Mouse (Mus musculus) neural tube, embryonic 14.5 days (tissue): ENCODE measurements around the gene Orc1. TPM values are rescaled to one million over a fixed set of nuclear protein-coding genes. Genes with fewer than 3 reads are reported as not detected.
A peak's percentile ranks its signal among the peaks of the same experiment; 100 is the strongest.

Experiments used
- ATAC-seq: fragments of 200-750 bp; cut with Nextera tagmentation; 2 replicates; pipeline ENCODE4 v1.8.0; 2017; ENCODE audit warnings: low read depth, mild to moderate bottlenecking, moderate TSS enrichment, moderate library complexity
- H3K27ac ChIP-seq: fragments of 300-500 bp; sonication (generic); 2 replicates; pipeline ENCODE4 v1.5.1; 2014; ENCODE audit warnings: low read depth, mild to moderate bottlenecking, control low read depth, low read length, moderate library complexity, mixed read lengths
- H3K27me3 ChIP-seq: fragments of 300-500 bp; sonication (generic); 2 replicates; pipeline ENCODE4 v1.6.1; 2014; ENCODE audit warnings: low read length; ENCODE audit not compliant: control insufficient read depth, insufficient read depth
- H3K36me3 ChIP-seq: fragments of 300-500 bp; sonication (generic); 2 replicates; pipeline ENCODE4 v1.6.1; 2014; ENCODE audit warnings: low read length, mixed read lengths; ENCODE audit not compliant: control insufficient read depth, insufficient read depth
- H3K4me1 ChIP-seq: fragments of 300-500 bp; sonication (generic); 2 replicates; pipeline ENCODE4 v1.6.1; 2014; ENCODE audit warnings: low read length; ENCODE audit not compliant: control insufficient read depth, insufficient read depth
- H3K4me2 ChIP-seq: fragments of 300-500 bp; sonication (generic); 2 replicates; pipeline ENCODE4 v1.6.1; 2014; ENCODE audit warnings: mild to moderate bottlenecking, low read depth, low read length, control low read depth
- H3K4me3 ChIP-seq: fragments of 300-500 bp; sonication (generic); 2 replicates; pipeline ENCODE4 v1.5.1; 2014; ENCODE audit warnings: low read depth, low read length, control low read depth, mixed read lengths
- H3K9ac ChIP-seq: fragments of 300-500 bp; sonication (generic); replicated peaks from 2 replicates; pipeline ENCODE4 v1.6.1; 2014; ENCODE audit warnings: low read depth, mild to moderate bottlenecking, control low read depth, low read length, mixed read lengths
- H3K9me3 ChIP-seq: fragments of 300-500 bp; sonication (generic); 2 replicates; pipeline ENCODE4 v1.6.1; 2016; ENCODE audit warnings: low read length; ENCODE audit not compliant: control insufficient read depth
- WGBS: fragments of 180-500 bp; shearing (Covaris S2); extraction: QIAGEN DNeasy Blood & Tissue Kit; methylation state at CpG from one replicate; pipeline ENCODE4 v1.1.7; 2014; 5-methylcytosine and 5-hydroxymethylcytosine counted together
- polyA plus RNA-seq: library from polyadenylated mRNA; unstranded; fragments of >200 nt; fragmentation: Nextera tagmentation; extraction: Ambion mirVana; gene quantifications from 2 replicates; pipeline ENCODE4 v1.2.1, GENCODE M21; 2014

Gene Orc1
- polyA plus RNA-seq, 1 experiment from 2014 or later: 2.0 TPM

DNA sequence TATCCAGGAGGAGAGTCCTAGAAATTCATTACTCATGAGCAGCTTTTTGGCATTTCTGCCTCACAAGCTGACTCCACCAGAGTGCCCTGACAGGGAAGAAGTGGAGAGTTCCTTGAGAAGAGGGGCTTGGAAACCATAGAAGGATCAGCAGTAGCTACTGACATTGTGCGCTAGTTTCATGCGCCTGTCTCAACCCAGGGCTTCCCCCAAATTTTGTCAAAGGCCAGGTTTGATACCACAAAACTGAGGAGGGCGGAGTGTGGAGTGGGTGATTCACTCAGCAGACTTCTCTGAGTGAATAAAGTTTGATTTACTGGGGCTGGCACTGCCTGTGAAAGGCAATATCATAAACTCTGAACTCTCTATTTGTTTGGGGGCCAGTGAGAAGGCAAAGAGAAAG is 29.4 kb downstream of the Orc1 start:
- Histone ChIP-seq H3K9ac (no peak overlapping the region), H3K4me1 (no peaks in the 10 kb centered on the region), H3K9me3 (no peaks in the 10 kb centered on the region), H3K4me2 (no peak overlapping the region), H3K27me3 (no peaks in the 10 kb centered on the region), H3K27ac (no peak overlapping the region), H3K4me3 (no peak overlapping the region), H3K36me3 (peaks cover 3% of the 10 kb centered on the region; the same call in 1 of the 2 replicates)
- ATAC-seq: no peak
- 96% methylated on average over 3 of the region's 3 CpGs for WGBS

DNA sequence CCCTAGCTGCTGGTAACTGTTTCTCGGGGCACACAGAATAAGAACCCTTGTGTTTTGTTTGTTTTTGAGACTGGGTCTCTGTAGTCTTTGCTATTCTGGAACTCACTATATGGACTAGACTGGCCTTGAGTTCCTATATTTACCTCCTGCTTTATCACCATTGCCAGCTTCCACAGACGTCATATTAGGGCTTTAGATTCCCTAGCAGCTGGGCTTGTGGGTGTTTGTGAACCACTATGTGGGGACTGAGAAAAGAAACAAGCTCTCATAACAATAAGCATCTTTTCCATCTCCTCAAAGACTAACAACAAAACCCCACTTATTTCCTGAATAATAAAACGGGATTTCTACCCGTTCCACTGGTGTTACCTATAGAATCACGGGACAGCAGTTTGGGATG is 31.7 kb downstream of the Orc1 start:
- Histone ChIP-seq H3K4me2 (no peak overlapping the region), H3K9me3 (no peaks in the 10 kb centered on the region), H3K27me3 (no peaks in the 10 kb centered on the region), H3K4me1 (no peaks in the 10 kb centered on the region), H3K9ac (no peak overlapping the region), H3K27ac (no peak overlapping the region), H3K4me3 (no peak overlapping the region), H3K36me3 (no peaks in the 10 kb centered on the region)
- WGBS: 86% methylated on average over 5 of the region's 5 CpGs
- no peak for ATAC-seq

DNA sequence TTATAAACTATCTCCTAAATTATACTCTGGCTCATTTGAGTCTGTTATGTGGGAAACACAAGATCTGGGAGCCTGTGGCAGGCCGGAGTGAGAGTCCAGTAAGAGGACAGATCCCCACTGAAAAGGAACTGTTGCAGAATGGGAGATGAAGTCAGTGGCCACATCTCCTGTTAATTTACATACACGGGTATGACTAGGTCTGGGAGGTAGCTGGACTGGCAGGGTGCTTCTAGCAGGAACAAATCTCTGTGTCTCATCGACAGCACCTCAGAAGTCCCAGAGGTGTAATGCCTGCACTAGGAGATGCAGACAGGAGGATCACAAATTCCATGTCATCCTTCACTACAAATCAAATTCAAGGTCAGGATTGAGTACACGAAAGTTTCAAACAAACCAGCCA is 39.4 kb downstream of the Orc1 start:
- ATAC-seq: no peak
- no peaks in the 10 kb centered on the region for H3K27me3 ChIP-seq
- H3K4me3 ChIP-seq: peak overlapping the region; percentile 68; the same call in 1 of the 2 replicates
- H3K27ac ChIP-seq: no peak overlapping the region; the same call in 1 of the 2 replicates
- H3K4me1 ChIP-seq: peaks cover 16% of the 10 kb centered on the region
- H3K4me2 ChIP-seq: peak overlapping the region; percentile 93; the same call in 1 of the 2 replicates
- H3K9me3 ChIP-seq: no peaks in the 10 kb centered on the region
- WGBS: 70% methylated on average over 4 of the region's 4 CpGs
- peaks cover 6% of the 10 kb centered on the region; the same call in 1 of the 2 replicates for H3K36me3 ChIP-seq
- H3K9ac ChIP-seq: 0 out of 2 replicates have a peak overlapping the region, but pooled peaks have one; percentile 77

DNA sequence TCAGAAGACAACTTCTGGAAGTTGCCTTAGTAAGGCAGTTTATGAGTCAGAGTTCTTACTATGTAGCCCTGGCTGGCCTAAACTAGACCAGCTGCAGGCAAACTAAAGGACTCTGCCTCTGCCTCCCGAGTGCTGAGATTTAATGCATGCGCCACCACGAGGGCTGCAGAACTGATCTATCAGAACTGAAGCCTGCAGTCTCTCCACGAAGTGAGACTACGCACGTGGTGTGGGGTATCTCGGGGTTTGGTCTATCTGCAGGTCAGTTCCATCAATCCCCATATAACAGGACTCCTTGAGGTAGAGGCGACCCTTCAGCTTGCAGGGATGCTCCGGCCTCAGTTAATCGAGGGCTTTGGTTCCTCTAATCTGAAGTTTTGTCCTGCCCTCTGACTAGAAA is 39.9 kb downstream of the Orc1 start:
- peak; percentile 56 for ATAC-seq
- H3K4me2 ChIP-seq: peak overlapping the region; percentile 93
- no peaks in the 10 kb centered on the region for H3K9me3 ChIP-seq
- H3K36me3 ChIP-seq: peaks cover 6% of the 10 kb centered on the region; the same call in 1 of the 2 replicates
- H3K4me3 ChIP-seq: peak overlapping the region; percentile 68
- H3K27ac ChIP-seq: peak overlapping the region; percentile 85
- WGBS: under 1% methylated on average over 10 of the region's 10 CpGs
- no peaks in the 10 kb centered on the region for H3K27me3 ChIP-seq
- peak overlapping the region; percentile 77 for H3K9ac ChIP-seq
- peaks cover 16% of the 10 kb centered on the region for H3K4me1 ChIP-seq

DNA sequence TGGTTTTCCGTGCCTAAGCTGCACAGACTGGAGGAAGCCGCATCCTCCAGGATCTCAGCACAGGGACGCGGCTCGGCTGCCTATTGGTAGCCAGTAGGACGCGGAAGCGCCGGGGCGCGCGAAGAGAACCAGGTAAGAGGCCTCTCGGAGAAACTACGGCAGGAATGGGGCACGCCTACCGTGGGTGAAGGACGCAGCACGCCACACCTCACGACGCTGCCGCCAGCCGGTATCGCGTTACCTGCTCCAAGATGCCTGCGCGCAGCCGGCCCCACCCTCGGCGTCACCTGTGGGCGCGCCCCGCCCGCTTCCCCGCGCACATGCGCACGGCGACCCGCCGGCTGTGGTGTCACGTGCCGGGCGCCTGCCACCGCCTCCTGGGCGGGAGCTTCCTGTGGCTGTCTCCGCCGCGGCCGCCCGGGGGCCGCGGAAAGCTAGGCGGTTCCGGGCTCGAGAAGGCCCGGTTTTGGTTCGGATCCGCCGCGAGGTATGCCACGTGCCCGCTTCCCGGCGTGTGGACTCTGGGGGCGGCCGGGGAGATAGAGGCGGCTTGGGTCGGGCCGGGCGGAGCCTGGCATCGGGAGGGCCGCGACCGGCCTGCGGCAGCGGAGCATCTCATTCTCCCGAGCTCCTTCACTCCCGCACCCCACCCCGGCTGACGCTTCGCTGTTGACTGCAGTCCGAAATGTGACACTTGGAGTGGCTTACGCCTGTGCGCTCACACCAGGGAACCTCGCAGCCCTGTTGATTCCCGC is 40.5 kb downstream of the Orc1 start, which contains the start of gene Cc2d1b:
TSS of gene Cc2d1b (plus strand) at position 354 of the 755 bp plus-strand sequence.
- H3K27me3 ChIP-seq: no peaks in the 10 kb centered on the region
- peaks cover 6% of the 10 kb centered on the region; the same call in 1 of the 2 replicates for H3K36me3 ChIP-seq
- H3K4me2 ChIP-seq: peak within 1 kb of the TSS; percentile 93
- ATAC-seq: peak; percentile 95
- H3K4me3 ChIP-seq: peak within 1 kb of the TSS; percentile 68
- no peaks in the 10 kb centered on the region for H3K9me3 ChIP-seq
- peak within 1 kb of the TSS; percentile 77 for H3K9ac ChIP-seq
- WGBS: under 1% methylated on average over 68 of the region's 86 CpGs
- H3K27ac ChIP-seq: peak within 1 kb of the TSS; percentile 85
- peaks cover 16% of the 10 kb centered on the region for H3K4me1 ChIP-seq

DNA sequence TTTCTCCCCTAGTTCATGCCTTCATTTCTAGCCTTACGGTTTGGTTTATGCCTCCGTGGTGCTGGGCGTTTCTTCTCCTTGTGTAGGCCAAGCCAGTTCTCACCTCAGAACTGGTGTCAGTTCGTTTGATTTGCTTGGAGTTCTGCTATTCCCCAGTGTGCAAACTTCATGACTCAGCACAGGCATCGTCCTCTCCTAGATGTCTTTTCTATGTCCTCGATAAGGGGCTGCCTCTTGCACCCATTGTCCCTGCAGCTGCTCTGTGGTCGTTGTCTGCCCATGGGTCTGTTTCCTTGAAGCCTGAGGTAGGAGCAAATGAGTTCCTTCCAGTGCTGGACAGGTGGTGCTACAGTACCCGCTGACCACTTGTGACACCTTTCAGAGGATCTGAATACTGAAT is 41.3 kb downstream of the Orc1 start:
- H3K4me3 ChIP-seq: peak overlapping the region; percentile 68
- no peaks in the 10 kb centered on the region for H3K27me3 ChIP-seq
- H3K9me3 ChIP-seq: no peaks in the 10 kb centered on the region
- WGBS: 19% methylated on average over 8 of the region's 8 CpGs
- H3K4me2 ChIP-seq: peak overlapping the region; percentile 93
- peaks cover 10% of the 10 kb centered on the region; the same call in 1 of the 2 replicates for H3K36me3 ChIP-seq
- peak overlapping the region; percentile 85 for H3K27ac ChIP-seq
- peaks cover 16% of the 10 kb centered on the region for H3K4me1 ChIP-seq
- ATAC-seq: peak; percentile 18; the same call in 1 of the 2 replicates
- peak overlapping the region; percentile 77 for H3K9ac ChIP-seq

DNA sequence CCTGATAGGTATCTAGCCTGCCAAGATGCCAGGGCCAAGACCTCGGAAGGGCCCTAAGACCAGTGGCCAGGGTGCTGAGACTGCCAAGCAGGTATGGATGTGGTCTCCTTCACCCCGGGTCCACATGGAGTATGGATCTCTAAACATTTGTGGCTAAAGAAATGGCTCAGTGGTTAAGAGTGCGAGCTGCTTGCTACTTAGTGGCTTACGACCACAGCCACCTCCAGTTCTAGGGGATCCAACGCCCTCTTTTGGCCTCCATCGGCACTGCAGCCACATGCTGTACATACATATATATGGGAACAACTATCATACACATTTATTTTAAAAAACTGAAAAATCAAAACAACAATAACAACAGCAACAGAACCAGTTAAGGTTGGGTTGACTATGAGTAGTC is 42.3 kb downstream of the Orc1 start:
- Histone ChIP-seq H3K4me2 (no peak overlapping the region), H3K9me3 (no peaks in the 10 kb centered on the region), H3K27ac (no peak overlapping the region), H3K9ac (no peak overlapping the region), H3K4me3 (no peak overlapping the region), H3K27me3 (no peaks in the 10 kb centered on the region), H3K36me3 (peaks cover 15% of the 10 kb centered on the region; the same call in 1 of the 2 replicates), H3K4me1 (peaks cover 16% of the 10 kb centered on the region)
- 94% methylated on average over 6 of the region's 6 CpGs for WGBS
- no peak for ATAC-seq

DNA sequence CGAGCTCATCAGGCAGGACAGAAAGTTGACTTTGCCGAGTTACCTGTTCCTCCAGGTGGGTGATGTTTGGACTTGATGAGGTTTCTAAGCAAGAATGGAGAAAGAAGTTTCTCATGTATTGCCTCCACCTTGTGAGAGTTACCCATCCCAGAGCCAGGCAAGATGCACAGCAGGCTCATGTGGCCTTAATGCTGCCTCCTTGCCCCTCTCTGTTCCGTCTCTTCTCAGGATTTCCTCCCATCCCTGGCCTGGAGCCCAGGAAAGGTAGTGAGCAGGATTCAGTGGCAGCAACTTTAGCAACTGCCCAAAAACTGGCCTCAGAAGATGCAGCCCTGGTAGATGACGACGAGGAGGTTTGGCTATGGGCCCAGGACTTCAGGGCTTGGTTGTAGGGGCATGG is 47.8 kb downstream of the Orc1 start:
- 89% methylated on average over 5 of the region's 5 CpGs for WGBS
- no peak for ATAC-seq
- H3K27ac ChIP-seq: no peak overlapping the region
- no peaks in the 10 kb centered on the region for H3K4me1 ChIP-seq
- peaks cover 59% of the 10 kb centered on the region for H3K36me3 ChIP-seq
- no peak overlapping the region for H3K9ac ChIP-seq
- H3K4me3 ChIP-seq: no peak overlapping the region
- no peak overlapping the region for H3K4me2 ChIP-seq
- H3K9me3 ChIP-seq: no peaks in the 10 kb centered on the region
- no peaks in the 10 kb centered on the region for H3K27me3 ChIP-seq

DNA sequence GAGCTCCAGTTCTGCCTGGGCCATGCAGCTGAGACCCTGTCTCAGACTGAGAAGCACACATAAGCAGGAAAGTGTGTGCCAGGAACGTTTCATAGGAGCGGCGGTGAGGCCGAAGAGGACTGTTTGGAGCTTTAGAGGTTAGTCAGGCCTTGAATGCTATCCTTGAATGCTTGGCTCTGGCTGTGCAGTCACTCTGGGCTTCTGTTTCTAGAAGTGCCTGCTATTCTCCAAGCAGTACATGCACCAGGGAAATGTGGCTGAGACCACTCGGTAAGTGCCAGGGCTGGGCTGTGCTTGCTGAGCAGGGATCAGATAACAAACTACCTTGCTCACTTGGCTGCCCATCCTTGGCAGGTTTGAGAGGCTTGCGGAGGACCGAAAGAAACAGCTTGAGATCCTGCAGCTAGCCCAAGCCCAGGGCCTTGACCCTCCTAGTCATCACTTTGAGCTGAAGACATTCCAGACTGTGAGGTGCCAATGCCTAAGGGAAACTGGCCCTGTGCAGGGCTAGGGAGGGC is 50.2 kb downstream of the Orc1 start:
- Histone ChIP-seq H3K4me2 (no peak overlapping the region), H3K9me3 (no peaks in the 10 kb centered on the region), H3K27me3 (no peaks in the 10 kb centered on the region), H3K27ac (no peak overlapping the region), H3K36me3 (peaks cover 58% of the 10 kb centered on the region), H3K4me1 (no peaks in the 10 kb centered on the region), H3K9ac (no peak overlapping the region), H3K4me3 (no peak overlapping the region)
- ATAC-seq: no peak
- WGBS: 94% methylated on average over 7 of the region's 7 CpGs
